ENCODE assay signal across 19 mouse cellular contexts in the genomic region with DNA sequence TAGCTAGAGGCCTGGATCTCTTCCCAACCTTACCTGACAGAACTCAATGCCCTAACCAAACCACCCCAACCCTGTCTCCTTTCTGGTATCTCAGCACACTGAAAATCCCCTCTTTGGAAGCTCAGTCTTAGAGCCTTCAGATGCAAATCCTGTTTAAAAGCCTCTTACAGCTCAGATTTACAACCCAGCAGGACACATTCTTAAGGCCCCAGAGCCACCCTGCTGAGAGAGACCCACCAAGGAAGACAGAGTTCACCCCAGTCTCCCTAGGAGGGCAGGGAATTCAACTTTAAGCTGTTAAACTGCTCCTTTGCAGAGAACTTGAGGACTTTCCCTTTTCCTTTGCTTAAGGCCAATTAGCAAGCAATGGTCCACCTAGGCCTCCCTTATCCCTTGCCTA.
DNase-seq lines count a peak whose midpoint lies in the region; TF ChIP-seq lines count a peak whose summit lies in the region.
"Had no signal": no experiment of that assay in that cellular context is flagged by ENCODE, and none has a peak within 500 bp of the region (broad histone marks: within the 10 kb centered on the region; RNA-seq: fewer than 3 reads in every experiment).

No protein-coding gene starts in this region.

- no peaks in the 10 kb centered on the region for H3K36me3 ChIP-seq in ES-E14 (ENCODE audit: control insufficient read depth, insufficient read depth, low read length, poor library complexity, severe bottlenecking)
- H3K36me3 ChIP-seq: embryonic facial prominence, embryonic 10.5 days; embryonic facial prominence, embryonic 12.5 days; forebrain, embryonic 15.5 days had no signal

- no peaks in the 10 kb centered on the region for H3K9me3 ChIP-seq in ES-E14 (ENCODE audit: control insufficient read depth, insufficient read depth, low read depth, low read length)
- H3K9me3 ChIP-seq: embryonic facial prominence, embryonic 10.5 days; embryonic facial prominence, embryonic 12.5 days; forebrain, embryonic 13.5 days; forebrain, embryonic 15.5 days had no signal

- no peak overlapping the region for H3K27ac ChIP-seq in ES-E14 (ENCODE audit: insufficient read depth, low read depth, low read length, poor library complexity, severe bottlenecking)
- H3K27ac ChIP-seq: embryonic facial prominence, embryonic 10.5 days; embryonic facial prominence, embryonic 12.5 days; forebrain, embryonic 13.5 days; forebrain, embryonic 15.5 days had no signal

- H3K4me1 ChIP-seq in ES-E14 (ENCODE audit: control insufficient read depth in 2 of 2, insufficient read depth in 2 of 2, low read length in 2 of 2, poor library complexity in 1 of 2): no peaks in the 10 kb centered on the region
- H3K4me1 ChIP-seq: forebrain, embryonic 13.5 days; forebrain, embryonic 15.5 days had no signal

- H3K4me3 ChIP-seq in ES-E14 (ENCODE audit: insufficient read depth in 1 of 2, low read depth in 1 of 2, low read length in 2 of 2, poor library complexity in 1 of 2, severe bottlenecking in 1 of 2): no peak overlapping the region
- H3K4me3 ChIP-seq: embryonic facial prominence, embryonic 10.5 days; embryonic facial prominence, embryonic 12.5 days; forebrain, embryonic 13.5 days; forebrain, embryonic 15.5 days had no signal

- in situ Hi-C loops in ES-E14 (cut with MboI; ENCODE audit: low sequenced_read_pairs in 2 of 2, unreplicated experiment in 2 of 2): no loop called here

- H3K9ac ChIP-seq in ES-E14 (ENCODE audit: insufficient read depth, low read depth, low read length, poor library complexity, severe bottlenecking): no peak overlapping the region
- H3K9ac ChIP-seq: embryonic facial prominence, embryonic 12.5 days; forebrain, embryonic 13.5 days; forebrain, embryonic 15.5 days; forebrain, postnatal 0 days had no signal

- DNase-seq in ES-CJ7 (ENCODE audit: low read depth, low spot score) (peak; percentile 70), ES-E14 (ENCODE audit: low read depth, low spot score) (peak; percentile 51), ZHBTc4 (ENCODE audit: low read depth, low spot score) (peak; percentile 83)
- no peak for DNase-seq in cerebellum, adult 11-12 months
- no peak for DNase-seq in ovary, postnatal 14 days (ENCODE audit: low spot score)
- DNase-seq in kidney, adult 8-10 months: no peak
- DNase-seq: adrenal gland, adult 2 months; adrenal gland, postnatal 10 days; adrenal gland, postnatal 25 days; cerebellum, adult 11 months; cerebellum, adult 2 months; cerebellum, adult 9-10 months; cerebellum, postnatal 10 days; cerebellum, postnatal 25 days; forebrain, postnatal 0 days had no signal

TF ChIP-seq in ES-E14, 5 proteins besides CTCF, POLR2A, EP300 and RAD21:
- no peak for TF ChIP-seq ZC3H11A (IDR thresholded peaks at IDR 0.05; ENCODE audit: borderline replicate concordance, low read depth, low read length)
- no peak for TF ChIP-seq ZNF384 (IDR thresholded peaks at IDR 0.05; ENCODE audit: low read depth, low read length)
- TF ChIP-seq MAFK (IDR thresholded peaks at IDR 0.05; ENCODE audit: insufficient read depth, low read depth, low read length): no peak
- no peak for TF ChIP-seq CHD2 (IDR thresholded peaks at IDR 0.05; ENCODE audit: low read depth, low read length)
- TF ChIP-seq HCFC1 (IDR thresholded peaks at IDR 0.05; ENCODE audit: borderline replicate concordance, insufficient read depth, low read length): no peak

Comparison
In these comparisons a context has a peak if more than half of its experiments do, and no peak if none do; other contexts are left out.
1. DNase-seq: peak in ES-CJ7 (single experiment), ES-E14 (single experiment) and ZHBTc4 (single experiment); none in cerebellum, adult 11-12 months (single experiment), ovary, postnatal 14 days (single experiment) and kidney, adult 8-10 months (0 of 2).